Mouse (Mus musculus): ENCODE data around the gene Rap1b. TPM values are rescaled to one million over a fixed set of nuclear protein-coding genes. Genes with fewer than 3 reads are reported as not detected.
A peak's percentile ranks its signal among the peaks of the same experiment; 100 is the strongest.

The Rap1b gene
- polyA plus RNA-seq, 1 experiment from 2014 or later = 166 TPM

- under 1% methylated on average over 75 of the region's 75 CpGs for WGBS
- peak; percentile 97 for ATAC-seq (replicated peaks)
- H3K36me3 ChIP-seq (replicated peaks) = no peaks in the 10 kb centered on the region; the same call in 1 of the 2 replicates
Observed at GRCm38 (mm10) chr10:117792141-117793091, 53.4 kb downstream of the Rap1b start, which contains the start of gene Nup107. TSS of gene Nup107 (minus strand) at chr10:117792705.

GRCm38 (mm10) chr10:117791171-117791470, 54.7 kb downstream of the Rap1b start:
- Histone ChIP-seq H3K4me3 (peak overlapping the region; percentile 90; the same call in 1 of the 2 replicates), H3K9ac (no peak overlapping the region), H3K4me2 (no peak overlapping the region)

More at GRCm38 (mm10) chr10:117792141-117793091, 53.4 kb downstream of the Rap1b start, which contains the start of gene Nup107:
- Histone ChIP-seq H3K27me3 (replicated peaks) (no peaks in the 10 kb centered on the region), H3K4me2 (peak within 1 kb of the TSS; percentile 74), H3K9ac (peak within 1 kb of the TSS; percentile 66), H3K9me3 (no peaks in the 10 kb centered on the region), H3K4me1 (peaks cover 22% of the 10 kb centered on the region), H3K4me3 (peak within 1 kb of the TSS; percentile 90), H3K27ac (peak within 1 kb of the TSS; percentile 77)

GRCm38 (mm10) chr10:117790421-117791170, 55.2 kb downstream of the Rap1b start:
- 94% methylated on average over 17 of the region's 17 CpGs for WGBS
- Histone ChIP-seq H3K4me3 (no peak overlapping the region), H3K27ac (no peak overlapping the region), H3K27me3 (replicated peaks) (no peaks in the 10 kb centered on the region), H3K36me3 (replicated peaks) (peaks cover 9% of the 10 kb centered on the region), H3K9me3 (no peaks in the 10 kb centered on the region), H3K4me1 (peaks cover 22% of the 10 kb centered on the region), H3K4me2 (no peak overlapping the region), H3K9ac (no peak overlapping the region)
- ATAC-seq (replicated peaks) = no peak

More at GRCm38 (mm10) chr10:117791171-117791470, 54.7 kb downstream of the Rap1b start:
- no peak for ATAC-seq (replicated peaks)
- Histone ChIP-seq H3K9me3 (no peaks in the 10 kb centered on the region), H3K27me3 (replicated peaks) (no peaks in the 10 kb centered on the region), H3K27ac (no peak overlapping the region), H3K4me1 (peaks cover 22% of the 10 kb centered on the region), H3K36me3 (replicated peaks) (peaks cover 8% of the 10 kb centered on the region)
- WGBS = 97% methylated on average over 2 of the region's 2 CpGs

DNA sequence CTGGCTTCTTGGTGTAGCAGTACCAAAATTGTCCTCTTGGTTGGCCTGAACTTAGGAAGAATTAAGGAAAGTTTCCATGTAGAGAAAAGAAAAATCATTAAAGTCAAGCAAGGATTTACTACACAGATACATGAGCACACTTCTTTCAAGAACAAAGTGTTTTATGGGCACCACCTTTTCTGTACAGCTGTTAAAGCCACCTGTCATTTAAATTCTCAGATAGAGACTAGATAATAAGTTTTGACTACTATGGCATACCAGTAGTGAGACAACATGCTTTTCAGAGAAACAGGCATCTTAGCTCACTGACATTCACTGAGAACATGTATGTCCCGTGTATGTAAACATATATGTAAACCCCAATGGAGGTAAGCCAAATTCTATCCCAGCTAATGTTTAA, 55.8 kb downstream of the Rap1b start:
- ATAC-seq (replicated peaks) = no peak
- Histone ChIP-seq H3K4me3 (no peak overlapping the region), H3K9ac (no peak overlapping the region), H3K36me3 (replicated peaks) (peaks cover 9% of the 10 kb centered on the region), H3K9me3 (no peaks in the 10 kb centered on the region), H3K27ac (no peak overlapping the region), H3K4me1 (peaks cover 22% of the 10 kb centered on the region), H3K27me3 (replicated peaks) (no peaks in the 10 kb centered on the region), H3K4me2 (no peak overlapping the region)
- 95% methylated on average over 1 of the region's 1 CpGs for WGBS

DNA sequence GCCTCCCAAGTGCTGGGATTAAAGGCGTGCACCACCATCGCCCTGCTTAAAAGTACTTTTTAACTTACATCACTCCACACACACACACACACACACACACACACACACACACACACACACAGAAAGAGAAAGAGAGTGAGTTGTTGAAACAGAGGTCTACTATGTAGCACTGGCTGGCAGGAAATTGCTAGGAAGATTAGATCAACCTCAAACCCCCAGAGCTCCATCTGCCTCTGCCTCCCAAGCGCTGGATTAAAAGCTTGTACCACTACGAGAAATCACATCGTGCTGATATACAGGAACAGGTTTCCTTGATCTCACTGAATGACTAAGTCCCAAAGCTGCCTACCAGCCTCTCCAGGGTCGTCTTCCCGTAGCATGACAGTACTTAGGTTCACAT, 61.2 kb downstream of the Rap1b start:
- Histone ChIP-seq H3K27ac (no peak overlapping the region), H3K4me1 (no peaks in the 10 kb centered on the region), H3K9me3 (no peaks in the 10 kb centered on the region), H3K9ac (no peak overlapping the region), H3K27me3 (replicated peaks) (no peaks in the 10 kb centered on the region), H3K4me2 (no peak overlapping the region), H3K36me3 (replicated peaks) (peaks cover 18% of the 10 kb centered on the region), H3K4me3 (no peak overlapping the region)
- 98% methylated on average over 7 of the region's 7 CpGs for WGBS
- ATAC-seq (replicated peaks) = no peak

- Histone ChIP-seq H3K27ac (no peak overlapping the region), H3K4me1 (no peaks in the 10 kb centered on the region), H3K27me3 (replicated peaks) (no peaks in the 10 kb centered on the region), H3K4me2 (no peak overlapping the region), H3K36me3 (replicated peaks) (peaks cover 19% of the 10 kb centered on the region), H3K9me3 (no peaks in the 10 kb centered on the region), H3K9ac (no peak overlapping the region), H3K4me3 (no peak overlapping the region)
- 97% methylated on average over 13 of the region's 13 CpGs for WGBS
- no peak for ATAC-seq (replicated peaks)
Observed at GRCm38 (mm10) chr10:117783786-117784420, 61.9 kb downstream of the Rap1b start.

GRCm38 (mm10) chr10:117782491-117783260, 63.2 kb downstream of the Rap1b start:
- H3K27ac ChIP-seq = no peak overlapping the region
- no peak overlapping the region for H3K4me3 ChIP-seq
- H3K4me2 ChIP-seq = no peak overlapping the region
- H3K4me1 ChIP-seq = no peaks in the 10 kb centered on the region
- H3K27me3 ChIP-seq (replicated peaks) = no peaks in the 10 kb centered on the region
- WGBS = 94% methylated on average over 14 of the region's 14 CpGs
- peaks cover 28% of the 10 kb centered on the region for H3K36me3 ChIP-seq (replicated peaks)
- no peaks in the 10 kb centered on the region for H3K9me3 ChIP-seq
- no peak for ATAC-seq (replicated peaks)
- H3K9ac ChIP-seq = no peak overlapping the region

DNA sequence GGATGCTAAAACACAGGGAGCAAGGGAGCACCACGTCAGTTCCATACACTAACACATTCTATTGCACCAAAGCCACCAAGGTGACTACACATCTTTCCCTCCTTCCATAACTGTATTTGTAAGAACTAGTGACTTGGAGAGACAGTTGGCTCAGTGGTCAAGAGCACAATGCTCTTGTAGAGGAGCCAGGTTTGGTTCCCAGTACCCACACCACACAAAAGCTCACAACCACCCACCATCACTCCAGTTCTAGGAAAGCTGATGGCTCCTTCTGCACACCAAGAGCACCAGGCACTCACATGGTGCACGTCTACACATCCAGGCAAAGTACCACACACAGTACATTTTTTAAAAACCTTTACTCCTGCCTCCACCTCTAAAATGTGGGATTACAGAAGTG, 63.8 kb downstream of the Rap1b start:
- Histone ChIP-seq H3K4me2 (no peak overlapping the region), H3K27ac (no peak overlapping the region), H3K4me3 (no peak overlapping the region), H3K4me1 (no peaks in the 10 kb centered on the region), H3K27me3 (replicated peaks) (no peaks in the 10 kb centered on the region), H3K36me3 (replicated peaks) (peaks cover 28% of the 10 kb centered on the region), H3K9ac (no peak overlapping the region), H3K9me3 (no peaks in the 10 kb centered on the region)
- 96% methylated on average over 2 of the region's 2 CpGs for WGBS
- no peak for ATAC-seq (replicated peaks)

DNA sequence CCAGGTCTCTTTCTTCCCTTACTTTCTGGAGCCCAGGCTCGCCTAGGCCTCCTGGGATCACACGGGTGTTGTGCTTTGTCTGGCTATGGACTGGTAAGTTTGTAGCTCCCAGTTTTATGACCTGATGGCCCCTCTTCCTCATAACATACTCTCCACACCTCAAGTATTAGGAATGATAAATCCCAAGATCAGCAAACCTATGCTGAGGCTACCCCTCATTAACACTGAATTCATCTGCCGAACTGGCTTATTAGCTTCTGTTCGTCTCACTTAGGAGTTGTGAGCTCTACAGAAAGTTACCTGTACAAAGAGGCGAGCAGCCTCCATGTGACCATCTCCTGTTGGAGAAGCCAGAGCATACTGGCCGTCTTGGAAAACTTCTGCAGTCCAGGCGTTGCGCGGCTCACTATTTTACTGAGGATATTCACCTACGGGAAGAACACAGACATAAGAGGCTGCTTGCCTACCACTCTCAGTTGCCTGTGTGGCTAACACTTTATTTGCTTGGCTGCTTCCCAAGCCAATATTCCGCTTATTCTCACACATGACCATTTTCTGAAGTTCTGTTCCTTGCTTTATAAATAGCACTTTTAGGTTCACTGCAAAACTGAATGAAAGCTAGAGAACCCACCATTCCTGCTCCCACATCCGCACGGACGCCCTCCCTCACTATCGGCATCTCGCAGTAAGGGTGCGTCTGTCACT, 64.7 kb downstream of the Rap1b start:
- no peak overlapping the region for H3K27ac ChIP-seq
- H3K4me2 ChIP-seq = no peak overlapping the region
- no peaks in the 10 kb centered on the region for H3K4me1 ChIP-seq
- H3K36me3 ChIP-seq (replicated peaks) = peaks cover 26% of the 10 kb centered on the region
- no peaks in the 10 kb centered on the region for H3K27me3 ChIP-seq (replicated peaks)
- WGBS = 96% methylated on average over 17 of the region's 17 CpGs
- no peak overlapping the region for H3K9ac ChIP-seq
- no peak for ATAC-seq (replicated peaks)
- no peaks in the 10 kb centered on the region for H3K9me3 ChIP-seq
- H3K4me3 ChIP-seq = no peak overlapping the region

DNA sequence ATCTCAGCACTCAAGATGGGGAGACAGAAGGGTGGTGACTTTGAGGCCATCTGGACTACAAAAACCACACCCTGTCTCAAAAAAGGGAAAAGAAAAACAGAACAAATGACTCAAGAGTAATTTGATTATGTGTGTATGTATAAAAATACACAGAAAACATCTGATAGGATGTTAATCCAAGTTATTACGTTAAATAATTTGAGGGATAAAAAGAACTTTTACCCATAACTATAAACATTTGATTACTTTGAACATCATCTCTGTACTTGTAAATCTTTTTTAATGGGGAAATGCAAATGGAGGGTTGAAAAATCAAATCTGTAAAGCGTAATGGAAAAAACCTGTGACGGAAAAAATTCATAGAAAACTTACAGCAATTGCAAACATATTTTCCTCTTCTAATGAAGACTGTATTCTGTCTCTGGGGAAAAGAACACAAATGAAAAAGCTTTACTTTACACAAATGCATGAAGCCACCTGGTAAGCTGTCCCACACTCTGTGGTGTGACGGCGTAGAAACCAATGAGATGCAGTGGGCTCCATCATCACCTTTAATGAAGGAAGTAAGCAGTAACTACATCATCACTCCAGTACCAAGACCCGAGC, 65.4 kb downstream of the Rap1b start:
- no peak overlapping the region for H3K4me2 ChIP-seq
- no peaks in the 10 kb centered on the region for H3K27me3 ChIP-seq (replicated peaks)
- no peak overlapping the region for H3K9ac ChIP-seq
- peaks cover 31% of the 10 kb centered on the region; the same call in 1 of the 2 replicates for H3K36me3 ChIP-seq (replicated peaks)
- H3K4me3 ChIP-seq = no peak overlapping the region
- H3K4me1 ChIP-seq = no peaks in the 10 kb centered on the region
- no peaks in the 10 kb centered on the region for H3K9me3 ChIP-seq
- WGBS = 97% methylated on average over 6 of the region's 6 CpGs
- no peak for ATAC-seq (replicated peaks)
- no peak overlapping the region for H3K27ac ChIP-seq

Measured in midbrain, embryonic 15.5 days (tissue).